Mouse (Mus musculus) kidney, adult 2 months (tissue): Measurements from ENCODE around the gene Snai3.

Source experiments
- CTCF ChIP-seq: fragments of 200-500 bp; conservative IDR thresholded peaks from 2 replicates; pipeline ENCODE4 v1.5.1; 2011; ENCODE audit warnings: low read depth, mild to moderate bottlenecking, control low read depth, low read length, moderate library complexity, mixed read lengths; ENCODE audit not compliant: insufficient read depth, insufficient read length
- POLR2A ChIP-seq: fragments of 200-500 bp; IDR thresholded peaks from one replicate; pipeline ENCODE4 v1.6.1; 2011; ENCODE audit warnings: low read depth, low read length, control low read depth

DNA sequence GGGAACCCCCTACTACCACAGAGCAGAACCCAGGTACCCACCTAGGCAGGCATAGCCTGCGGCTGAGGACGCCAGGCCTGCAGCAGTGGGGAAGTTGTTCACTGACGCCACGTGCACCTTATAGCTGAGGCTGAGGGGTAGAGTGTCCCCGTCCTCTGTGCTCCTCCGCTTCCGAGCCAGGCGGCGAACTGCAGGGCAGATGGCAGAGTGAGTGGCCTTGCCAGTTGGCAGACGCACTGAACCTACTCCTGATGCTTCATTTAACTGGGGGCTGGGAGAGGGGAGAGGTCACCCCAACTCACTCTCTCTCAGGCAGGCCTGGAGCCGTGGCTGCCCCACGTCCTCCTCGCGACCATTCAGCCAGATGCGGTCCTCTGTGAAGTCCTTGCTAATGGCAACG, 21.2 kb downstream of the Snai3 start:
- no peak for TF ChIP-seq CTCF
- TF ChIP-seq POLR2A = no peak
